Mouse (Mus musculus) liver, embryonic 14.5 days (tissue): ENCODE results near the gene Gm17651.

Source experiments
- CTCF ChIP-seq: IDR thresholded peaks from 2 replicates; pipeline ENCODE4 v1.5.1; 2016; ENCODE audit warnings: antibody characterized with exemption, low read depth, control low read depth
- EP300 ChIP-seq: IDR thresholded peaks from 2 replicates; pipeline ENCODE4 v1.6.1; 2016; ENCODE audit warnings: antibody characterized with exemption, low read depth

- TF ChIP-seq CTCF (no peak), EP300 (no peak)
These were observed 22.9 kb downstream of the Gm17651 start for GRCm38 (mm10) chr3:97651604-97652003.
